Mouse (Mus musculus) thymus, adult 18-20 months (tissue): Measurements from ENCODE around the gene D930048N14Rik.
A peak's percentile ranks its signal among the peaks of the same experiment; 100 is the strongest.
"Not testable (repeated sequence)": the region's sequence is repeated elsewhere in the genome, so short reads cannot be mapped to it uniquely, and the experiment has no call there.

Experiments used
- DNase-seq, 2 experiments: peaks; one replicate each; pipeline ENCODE4 v3.0.0; 2022; ENCODE audit warnings: mixed read lengths in 2 of 2

The D930048N14Rik gene

DNA sequence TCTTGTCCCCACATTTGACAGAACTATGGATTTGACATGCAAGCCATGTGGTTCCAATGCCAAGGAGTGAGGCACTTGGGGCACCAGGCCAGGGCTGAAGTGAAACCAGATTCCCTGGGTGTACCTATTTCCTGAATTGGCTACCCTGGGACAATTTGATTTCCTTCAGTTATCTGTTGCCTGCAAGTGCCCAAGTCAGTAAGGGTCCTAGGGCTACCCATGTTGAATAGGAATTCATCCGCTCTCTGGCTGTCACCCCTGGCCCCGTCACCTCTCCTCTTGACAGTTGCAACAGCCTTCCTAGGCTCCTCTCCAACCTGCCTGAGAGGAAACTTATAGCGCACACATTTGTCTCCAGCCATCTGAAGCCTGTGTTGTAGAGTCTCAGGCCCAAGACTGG, 4.1 kb downstream of the D930048N14Rik start:
- DNase-seq = no peak

DNA sequence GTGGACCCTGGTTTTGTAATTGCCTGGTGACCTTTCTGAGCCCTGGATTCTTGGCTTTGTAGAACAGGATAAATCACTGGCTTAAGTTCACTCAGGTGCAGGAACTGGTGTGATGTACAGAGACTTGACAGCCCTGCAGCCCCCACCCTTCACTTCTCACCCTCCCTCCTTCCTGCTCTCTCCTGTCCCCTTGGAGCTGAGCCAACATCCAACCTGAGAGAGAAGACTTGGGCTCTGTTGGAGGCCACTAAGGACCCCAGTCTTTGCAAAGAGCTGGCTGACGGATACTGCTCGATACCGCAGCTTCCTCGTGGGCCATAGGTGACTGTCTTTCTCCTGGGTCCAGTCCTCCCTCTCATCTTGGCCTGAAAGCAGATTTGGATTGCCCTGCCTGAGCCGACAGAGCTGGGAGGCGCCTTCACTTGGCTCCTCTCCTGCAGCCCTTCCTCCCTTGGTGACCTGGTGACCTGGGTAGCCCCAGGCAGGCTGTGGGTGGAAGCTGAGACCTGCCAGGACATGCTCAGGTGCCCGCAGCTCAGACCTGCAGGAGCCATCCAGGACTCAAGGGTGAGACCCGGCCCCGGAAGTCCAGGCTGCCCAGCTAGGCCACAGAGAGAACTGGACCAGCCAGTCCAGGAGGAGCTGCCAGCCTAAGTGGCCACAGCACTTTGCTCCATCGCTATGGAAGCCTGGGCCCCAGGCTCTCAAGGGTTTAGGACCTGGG, 6.2 kb downstream of the D930048N14Rik start:
- no peak for DNase-seq

GRCm38 (mm10) chr11:51658291-51658690, 7.5 kb downstream of the D930048N14Rik start:
- DNase-seq = no peak

DNA sequence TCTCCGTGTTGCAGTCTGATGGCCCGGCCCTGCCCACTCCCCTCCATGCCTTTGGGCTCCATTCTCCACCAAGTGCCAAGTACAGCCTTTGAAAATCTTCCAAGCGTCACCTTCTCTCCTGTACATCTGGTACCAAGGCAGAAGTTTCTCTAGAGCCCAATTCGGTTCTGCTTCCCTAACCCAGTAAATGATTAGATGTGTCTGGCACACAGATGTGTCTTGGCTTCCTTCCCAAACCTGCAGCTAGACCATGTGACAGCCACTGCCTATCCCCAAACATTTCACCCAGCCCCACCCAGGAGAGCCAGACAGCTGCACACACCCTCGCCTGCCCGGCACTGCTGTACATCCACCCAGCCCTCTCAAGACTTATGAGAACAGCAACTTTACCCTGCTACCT, 8.0 kb downstream of the D930048N14Rik start:
- DNase-seq = no peak

DNA sequence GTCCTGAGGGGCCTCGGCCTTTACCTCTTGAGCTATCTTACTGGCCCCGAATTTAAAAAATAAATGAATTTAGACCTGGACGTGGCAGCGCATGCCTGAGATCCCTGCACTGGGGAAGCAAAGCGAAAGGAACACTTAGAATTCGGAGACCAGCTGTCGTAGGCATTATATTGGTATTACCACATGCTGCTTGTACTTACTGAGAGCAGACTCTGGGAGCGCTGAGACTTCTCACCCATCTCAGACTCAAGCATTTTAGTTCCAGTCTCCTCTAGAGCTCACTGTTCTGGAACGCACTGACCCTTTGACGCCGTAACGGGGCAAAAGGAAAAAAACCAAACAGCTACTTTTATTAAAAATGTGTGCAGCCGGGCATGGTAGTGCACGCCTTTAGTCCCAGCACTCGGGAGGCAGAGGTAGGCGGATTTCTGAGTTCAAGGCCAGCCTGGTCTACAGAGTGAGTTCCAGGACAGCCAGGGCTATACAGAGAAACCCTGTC, 11.2 kb downstream of the D930048N14Rik start:
- no peak for DNase-seq

DNA sequence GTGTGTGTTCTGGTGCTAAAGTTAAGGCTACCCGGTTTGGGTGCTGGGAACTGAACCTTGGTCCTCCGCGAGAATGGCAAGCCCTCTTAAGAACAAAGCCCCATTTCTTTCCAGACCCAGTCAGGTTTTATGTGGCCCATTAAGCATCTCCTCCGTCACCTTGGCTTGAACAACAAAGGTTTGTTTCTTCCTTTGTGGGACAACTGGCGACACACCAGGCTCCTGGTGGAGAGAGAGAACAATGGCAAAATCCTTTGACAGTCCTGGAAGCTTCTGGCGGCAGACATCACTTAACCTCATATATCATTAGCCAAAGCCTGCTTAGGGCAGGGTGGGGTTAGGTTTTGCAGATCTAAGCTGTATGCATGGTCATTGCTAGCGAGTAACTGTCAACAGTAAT, 11.9 kb downstream of the D930048N14Rik start:
- DNase-seq = no peak

- DNase-seq = not testable (repeated sequence)
These were observed 14.0 kb downstream of the D930048N14Rik start for GRCm38 (mm10) chr11:51664747-51665146.

DNA sequence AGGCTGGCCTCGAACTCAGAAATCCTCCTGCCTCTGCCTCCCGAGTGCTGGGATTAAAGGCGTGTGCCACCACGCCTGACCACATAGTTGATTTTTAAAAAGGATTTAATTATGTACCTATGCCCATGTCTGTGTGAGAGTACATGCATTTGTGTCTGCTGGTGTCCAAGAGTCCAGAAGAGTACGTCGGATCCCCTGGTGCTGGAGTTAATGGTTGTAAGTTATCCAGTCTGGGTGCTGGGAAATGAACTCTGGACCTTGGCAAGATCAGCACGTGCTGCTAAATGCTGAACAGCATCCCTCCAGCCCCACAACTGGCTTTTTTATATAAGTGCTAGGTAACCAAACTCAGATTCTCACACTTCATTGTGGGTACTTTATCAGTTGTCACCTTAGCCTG, 20.1 kb downstream of the D930048N14Rik start:
- DNase-seq = no peak

GRCm38 (mm10) chr11:51671376-51671775, 20.6 kb downstream of the D930048N14Rik start:
- DNase-seq = no peak

GRCm38 (mm10) chr11:51673291-51673690, 22.5 kb downstream of the D930048N14Rik start:
- no peak for DNase-seq

DNA sequence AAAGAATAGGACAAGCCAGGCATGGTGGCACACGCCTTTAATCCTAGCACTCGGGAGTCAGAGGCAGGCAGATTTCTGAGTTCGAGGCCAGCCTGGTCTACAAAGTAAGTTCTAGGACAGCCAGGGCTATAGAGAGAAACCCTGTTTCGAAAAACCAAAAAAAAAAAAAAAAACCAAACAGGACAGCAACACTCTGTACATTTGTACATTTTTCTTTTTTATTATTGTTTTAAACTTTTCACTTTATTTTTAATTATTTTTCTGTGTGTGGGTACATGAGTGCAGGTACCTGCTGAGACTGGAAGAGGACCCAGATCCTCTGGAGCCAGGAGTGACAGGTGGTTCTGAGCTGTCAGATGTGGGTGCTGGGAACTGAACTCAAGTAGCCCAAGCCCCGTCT, 24.6 kb downstream of the D930048N14Rik start:
- no peak for DNase-seq

- DNase-seq = no peak
These were observed 27.1 kb downstream of the D930048N14Rik start for GRCm38 (mm10) chr11:51677737-51678418.

DNA sequence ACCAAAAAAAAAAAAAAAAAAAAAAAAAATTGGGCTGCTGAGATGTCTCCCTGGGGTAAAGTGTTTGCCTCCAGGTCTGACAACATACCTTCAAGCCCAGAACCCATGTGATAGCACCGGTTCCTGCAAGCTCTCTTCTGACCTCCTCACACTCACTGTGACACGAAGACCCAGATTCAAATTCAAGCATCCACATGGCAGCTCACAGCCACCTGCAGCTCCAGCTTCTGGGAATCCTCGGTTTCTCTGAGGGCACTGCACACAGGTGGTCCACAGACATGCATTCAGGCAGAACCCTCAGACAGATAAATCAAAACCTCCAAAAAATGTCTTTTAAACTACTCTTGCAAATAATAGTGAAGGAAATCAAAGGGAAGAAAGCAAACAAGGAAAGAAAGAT, 28.7 kb downstream of the D930048N14Rik start:
- no peak for DNase-seq

- peak; percentile 64 to 69 for DNase-seq
These were observed 30.7 kb downstream of the D930048N14Rik start for GRCm38 (mm10) chr11:51681324-51681975.

GRCm38 (mm10) chr11:51681976-51682374, 31.2 kb downstream of the D930048N14Rik start:
- DNase-seq = peak in 1 of 2 experiments; percentile 11

DNA sequence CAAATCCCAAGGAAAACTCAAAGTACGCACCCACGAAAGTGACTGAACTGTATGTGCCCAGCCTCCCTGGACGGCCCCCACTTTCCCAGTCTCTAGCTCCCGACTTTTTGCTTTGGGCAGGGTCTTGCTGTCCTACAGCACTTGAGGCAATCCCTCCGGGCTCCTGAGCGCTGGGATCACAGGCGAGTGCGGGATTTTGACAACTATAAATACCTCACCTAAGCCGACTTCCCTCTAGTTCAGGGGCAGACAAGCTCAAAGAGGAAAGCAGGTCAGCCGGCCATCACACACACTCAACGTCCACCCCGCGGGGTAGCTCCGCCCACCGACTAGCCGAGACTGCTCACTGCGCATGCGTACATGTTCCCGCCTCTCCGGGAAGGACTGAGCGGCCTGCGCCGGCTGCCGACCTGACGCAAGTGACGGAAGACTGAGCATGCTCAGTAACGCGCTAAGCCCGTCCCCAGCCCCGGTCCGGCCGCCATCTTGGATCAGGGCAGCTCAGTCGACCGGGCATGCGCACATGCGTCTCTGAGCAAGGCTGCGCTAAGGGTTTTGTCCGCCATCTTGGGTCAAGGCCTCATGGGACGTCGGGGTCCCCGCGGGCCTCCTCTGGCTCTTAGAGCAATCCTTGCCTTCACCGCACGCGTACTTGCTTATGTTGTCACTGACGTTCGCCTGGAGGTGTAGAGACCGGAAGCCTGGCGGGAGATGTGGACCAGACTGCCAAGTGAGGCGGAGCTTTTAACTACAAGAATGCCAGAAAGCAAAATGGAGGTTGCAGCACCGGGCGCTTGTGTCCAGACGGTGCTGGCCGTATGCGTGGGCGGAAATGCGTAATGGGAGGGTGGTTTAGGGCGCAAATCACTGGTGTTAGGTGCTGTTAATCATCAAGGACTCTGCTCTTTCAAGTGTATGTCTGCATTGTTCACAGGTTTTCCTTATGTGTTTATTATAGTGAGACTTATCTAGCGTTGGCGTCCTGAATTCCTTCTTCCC, 37.9 kb downstream of the D930048N14Rik start, which contains the start of gene 0610009B22Rik:
Gene 0610009B22Rik, minus strand, starts transcription at position 545 of the 999 bp plus-strand sequence.
- peak; percentile 99 to 100 for DNase-seq

DNA sequence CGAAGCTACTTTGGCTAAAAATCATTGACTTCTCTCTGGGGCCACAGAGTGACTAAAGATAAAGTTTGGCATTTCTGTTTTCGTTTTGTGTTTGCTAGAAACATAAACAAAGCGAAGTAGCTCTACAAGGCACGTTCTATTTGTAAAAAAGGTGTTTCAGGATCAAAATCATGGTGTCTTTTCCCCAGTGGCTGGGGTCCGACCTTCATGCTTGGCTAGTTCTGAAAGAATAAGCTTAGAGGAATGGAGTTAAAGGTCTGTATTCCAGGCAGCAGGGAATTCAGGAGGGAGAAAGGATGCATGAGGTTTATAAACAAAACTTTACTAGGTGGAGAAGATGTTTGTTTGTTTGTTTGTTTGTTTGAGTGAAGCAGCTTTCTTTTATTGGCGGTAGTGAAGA, 38.6 kb downstream of the D930048N14Rik start:
- DNase-seq = no peak

DNA sequence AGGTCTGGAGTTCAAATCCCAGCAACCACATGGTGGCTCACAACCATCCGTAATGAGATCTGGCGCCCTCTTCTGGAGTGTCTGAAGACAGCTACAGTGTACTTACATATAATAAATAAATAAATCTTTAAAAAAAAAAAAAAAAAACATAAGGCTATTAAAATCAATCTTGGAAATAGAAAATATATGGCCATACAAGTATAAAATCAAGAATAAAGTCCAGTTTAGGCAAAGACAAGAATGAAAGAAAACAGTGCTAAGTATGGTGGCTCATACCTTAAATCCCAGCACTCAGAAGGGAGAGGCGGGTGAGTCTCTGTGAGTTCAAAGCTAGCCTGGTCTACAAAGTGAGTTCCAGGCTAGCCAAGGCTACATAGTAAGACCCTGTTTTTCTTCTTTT, 39.8 kb downstream of the D930048N14Rik start:
- DNase-seq = not testable (repeated sequence)

- no peak for DNase-seq
These were observed 44.2 kb downstream of the D930048N14Rik start for GRCm38 (mm10) chr11:51694984-51695383.

GRCm38 (mm10) chr11:51702831-51703230, 52.1 kb downstream of the D930048N14Rik start:
- no peak for DNase-seq

DNA sequence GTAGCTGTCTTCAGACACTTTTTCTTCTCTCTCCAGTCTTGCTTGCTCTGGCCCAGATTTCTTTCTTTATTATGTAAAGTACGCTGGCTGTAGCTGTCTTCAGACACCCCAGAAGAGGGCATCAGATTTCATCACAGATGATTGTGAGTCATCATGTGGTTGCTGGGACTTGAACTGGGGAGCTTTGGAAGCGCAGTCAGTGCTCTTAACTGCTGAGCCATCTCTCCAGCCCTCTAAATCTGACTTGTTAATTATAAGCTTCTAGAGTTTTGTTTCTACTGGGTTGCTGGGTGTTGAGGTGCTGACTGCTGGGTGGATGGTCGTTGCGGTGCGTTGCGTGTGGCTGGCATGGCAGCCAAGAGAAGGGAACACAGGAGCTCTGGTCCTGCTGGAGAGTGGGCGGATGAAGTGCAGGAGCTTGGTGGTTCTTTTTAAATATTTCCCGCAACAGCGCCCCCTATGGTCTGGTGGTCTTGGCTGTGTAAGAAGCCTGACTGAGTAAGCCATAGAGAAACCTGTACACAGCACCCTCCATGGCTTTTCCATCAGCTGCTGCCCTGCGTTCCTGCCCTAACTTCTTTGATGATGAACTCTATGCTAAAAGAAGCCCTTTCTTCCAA, 52.7 kb downstream of the D930048N14Rik start:
- DNase-seq = no peak

- no peak for DNase-seq
These were observed 55.7 kb downstream of the D930048N14Rik start for GRCm38 (mm10) chr11:51706451-51706850.
